Mouse (Mus musculus) thymus, postnatal 4 days (tissue): ENCODE measurements around the gene Olfr1535.

Experiments
- DNase-seq: peaks from one replicate; pipeline ENCODE4 v3.0.0; 2021

The Olfr1535 gene

GRCm38 (mm10) chr13:21559793-21560192 is at the start of gene Olfr1535:
Gene Olfr1535 (minus strand): TSS chr13:21559893.
- DNase-seq = no peak

DNA sequence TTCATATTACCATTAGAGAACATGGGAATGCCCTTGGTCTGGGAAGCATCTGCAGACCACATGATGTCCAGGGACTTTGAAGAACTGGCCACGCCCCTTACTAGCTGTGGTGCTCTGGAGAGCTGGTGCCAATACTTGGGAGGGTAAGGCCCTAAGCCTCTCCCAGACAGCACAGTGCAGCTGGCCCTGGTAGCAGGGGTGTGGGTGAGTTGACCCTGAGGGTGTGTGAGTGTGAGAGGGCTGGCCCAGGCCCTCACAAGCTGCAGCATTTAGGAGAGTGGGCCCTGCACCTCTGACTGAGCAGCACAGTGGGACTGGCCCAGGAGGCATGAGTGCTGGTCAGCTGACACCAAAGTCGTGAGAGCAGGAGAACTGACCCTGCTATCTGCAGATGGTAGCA is 31.9 kb upstream of the Olfr1535 start:
- no peak for DNase-seq

DNA sequence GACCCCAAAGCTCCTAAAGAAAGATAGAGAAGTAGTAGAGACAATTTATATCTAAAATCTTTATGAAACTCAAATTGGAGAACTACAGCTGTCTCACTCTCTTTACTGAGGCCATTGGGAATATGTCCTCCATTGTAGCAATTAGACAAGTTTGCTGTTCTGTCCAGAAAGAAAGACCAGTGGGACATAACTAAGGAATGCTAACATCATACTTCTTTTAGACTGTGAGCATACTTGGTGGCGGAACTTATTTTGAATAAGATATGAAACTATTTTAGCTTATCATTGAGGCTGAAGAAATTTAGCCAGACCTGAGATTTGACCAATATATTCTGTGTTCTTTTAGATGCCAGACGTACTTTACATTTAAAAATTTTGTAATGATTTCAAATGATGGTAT is 22.0 kb upstream of the Olfr1535 start, which contains the start of gene Olfr1364:
Gene Olfr1364, minus strand, starts transcription at position 101 of the 400 bp plus-strand sequence.
- DNase-seq = no peak

DNA sequence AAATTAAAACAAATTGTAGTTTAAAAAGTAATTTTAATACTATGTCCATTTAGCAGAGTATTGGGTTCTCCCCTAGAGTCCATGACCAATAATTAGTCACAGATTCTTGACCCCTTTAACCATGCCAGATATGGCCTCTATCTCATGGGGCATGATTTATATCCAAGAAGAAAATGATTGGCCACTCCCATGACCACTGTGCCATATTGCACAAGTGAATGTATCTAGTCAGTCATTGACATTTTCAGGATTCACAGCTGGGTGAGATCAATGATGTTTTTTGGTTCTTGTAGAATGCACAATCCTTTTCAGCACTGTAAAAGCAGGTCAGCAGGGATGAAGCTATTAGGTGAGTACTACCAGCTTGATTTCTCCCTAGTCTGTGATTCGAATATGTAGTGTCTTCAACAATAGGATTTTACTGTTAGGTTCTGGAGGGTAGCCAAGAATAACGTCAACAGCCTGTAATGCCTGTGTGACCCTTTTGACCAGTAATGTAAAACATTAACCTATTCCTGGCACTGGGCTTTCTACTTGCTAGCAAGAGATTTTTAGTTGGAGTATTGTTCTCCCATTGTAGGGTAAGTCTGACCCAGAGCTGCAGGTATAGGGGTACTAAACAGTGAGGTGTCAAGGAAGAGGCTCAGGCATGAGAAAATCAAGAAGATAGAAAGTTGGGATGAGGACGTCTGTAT is 9.1 kb downstream of the Olfr1535 start:
- no peak for DNase-seq

DNA sequence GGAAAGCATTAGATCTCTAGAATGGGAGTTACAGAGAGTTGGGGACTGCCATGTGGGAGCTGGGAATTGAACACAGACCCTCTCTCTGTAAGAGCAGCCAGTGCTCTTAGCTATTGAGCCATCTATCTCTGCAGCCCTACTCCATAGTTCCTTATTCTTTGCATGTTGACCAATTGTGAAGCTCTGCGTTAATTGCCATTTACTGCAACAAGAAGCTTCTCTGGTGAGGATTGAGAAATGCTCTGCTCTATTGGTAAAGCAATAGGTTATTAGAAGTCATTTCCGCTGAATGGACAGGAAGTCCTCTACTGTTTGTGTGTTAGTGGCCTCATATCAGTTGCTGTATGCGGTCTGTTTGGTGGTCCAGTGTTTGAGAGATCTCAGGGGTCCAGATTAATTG is 10.2 kb downstream of the Olfr1535 start:
- DNase-seq = no peak

DNA sequence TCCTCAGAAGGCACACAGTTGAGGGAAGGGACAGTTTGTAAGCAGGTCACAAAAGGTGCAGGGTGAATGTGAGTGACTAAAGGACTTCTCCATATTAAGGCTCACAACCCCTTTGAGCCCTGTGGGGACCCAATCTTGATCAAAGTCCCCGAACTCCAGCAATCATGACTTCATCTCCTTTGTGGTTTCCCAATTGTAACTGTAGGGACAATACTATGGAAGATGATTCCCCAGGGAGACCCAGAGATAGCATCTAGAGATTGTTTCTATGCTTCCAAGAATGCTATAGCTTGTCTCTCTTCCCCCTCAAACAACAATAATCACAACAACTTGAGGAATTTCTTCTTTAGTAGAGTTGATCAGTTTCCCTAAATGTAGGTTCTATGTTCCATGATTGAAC is 17.0 kb downstream of the Olfr1535 start, which contains the start of gene Olfr1366:
Gene Olfr1366, minus strand, starts transcription at position 101 of the 400 bp plus-strand sequence.
- DNase-seq = no peak

GRCm38 (mm10) chr13:21530781-21531201 is 28.9 kb downstream of the Olfr1535 start, which contains the start of gene Zkscan8:
Gene Zkscan8 (minus strand): TSS chr13:21531120.
- peak; percentile 88 for DNase-seq

DNA sequence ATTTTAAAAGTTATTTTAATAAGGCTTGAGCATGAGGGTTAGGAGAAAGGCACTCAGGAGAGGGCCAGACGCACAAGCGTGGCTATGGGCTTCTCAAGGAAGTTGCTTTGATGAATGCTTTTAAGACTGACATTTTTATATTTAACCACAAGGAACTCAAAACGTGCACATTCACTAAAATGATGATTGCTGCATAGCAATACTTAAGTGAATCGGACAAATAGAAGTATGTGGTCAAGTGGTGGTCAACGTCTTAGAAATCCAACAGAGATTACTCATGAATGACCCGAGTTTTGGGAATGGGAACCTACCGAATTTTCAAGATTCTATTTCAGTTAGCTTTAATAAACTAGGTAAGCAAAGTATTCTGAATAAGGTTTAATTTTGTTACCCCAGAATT is 29.6 kb downstream of the Olfr1535 start:
- DNase-seq = no peak

GRCm38 (mm10) chr13:21506221-21506649 is 53.5 kb downstream of the Olfr1535 start:
- peak; percentile 77 for DNase-seq
